Mouse (Mus musculus) heart, embryonic 12.5 days (tissue): ENCODE measurements at regions not wholly inside any gene's neighbourhood (a gene's known extent, or its start where the extent isn't known, plus 50 kb on each side); places are given as distances from the start of the nearest gene placed in this dataset.

Experiments
- ATAC-seq: fragments of 200-750 bp; cut with Nextera tagmentation; 2 replicates; pipeline ENCODE4 v1.8.0; 2017; ENCODE audit warnings: moderate TSS enrichment, moderate library complexity; ENCODE audit not compliant: insufficient number of reproducible peaks, low FRiP score
- H3K27ac ChIP-seq: fragments of 300-500 bp; sonication (generic); 2 replicates; pipeline ENCODE4 v1.5.1; 2016; ENCODE audit warnings: mild to moderate bottlenecking, moderate library complexity; ENCODE audit not compliant: poor library complexity, severe bottlenecking
- H3K27me3 ChIP-seq: fragments of 300-500 bp; sonication (generic); replicated peaks from 2 replicates; pipeline ENCODE4 v1.6.1; 2016; ENCODE audit warnings: mild to moderate bottlenecking, moderate library complexity
- H3K36me3 ChIP-seq: fragments of 300-500 bp; sonication (generic); 2 replicates; pipeline ENCODE4 v1.6.1; 2016; ENCODE audit warnings: mild to moderate bottlenecking, moderate library complexity
- H3K4me1 ChIP-seq: fragments of 300-500 bp; sonication (generic); replicated peaks from 2 replicates; pipeline ENCODE4 v1.6.1; 2016; ENCODE audit warnings: mild to moderate bottlenecking
- H3K4me2 ChIP-seq: fragments of 300-500 bp; sonication (generic); 2 replicates; pipeline ENCODE4 v1.6.1; 2016; ENCODE audit warnings: mild to moderate bottlenecking, moderate library complexity
- H3K4me3 ChIP-seq: fragments of 300-500 bp; sonication (generic); 2 replicates; pipeline ENCODE4 v1.5.1; 2016; ENCODE audit warnings: mild to moderate bottlenecking
- H3K9ac ChIP-seq: fragments of 300-500 bp; sonication (generic); 2 replicates; pipeline ENCODE4 v1.6.1; 2016; ENCODE audit warnings: mild to moderate bottlenecking, moderate library complexity
- H3K9me3 ChIP-seq: fragments of 300-500 bp; sonication (generic); replicated peaks from 2 replicates; pipeline ENCODE4 v1.6.1; 2016; ENCODE audit warnings: mild to moderate bottlenecking, moderate library complexity
- WGBS: fragments of 180-500 bp; shearing (Covaris S2); methylation state at CpG from one replicate; pipeline ENCODE4 v1.1.7; 2016; 5-methylcytosine and 5-hydroxymethylcytosine counted together

GRCm38 (mm10) chr5:83890619-83891185 is 526.5 kb downstream of the Epha5 start:
- no peak overlapping the region for H3K4me2 ChIP-seq
- no peak overlapping the region for H3K4me3 ChIP-seq
- no peak overlapping the region for H3K9ac ChIP-seq
- no peaks in the 10 kb centered on the region for H3K27me3 ChIP-seq
- no peaks in the 10 kb centered on the region; the same call in 1 of the 2 replicates for H3K9me3 ChIP-seq
- WGBS: 67% methylated on average over 2 of the region's 2 CpGs
- H3K27ac ChIP-seq: no peak overlapping the region
- ATAC-seq: no peak
- H3K36me3 ChIP-seq: no peaks in the 10 kb centered on the region
- no peaks in the 10 kb centered on the region for H3K4me1 ChIP-seq

- H3K36me3 ChIP-seq: no peaks in the 10 kb centered on the region
- no peak for ATAC-seq
- H3K27me3 ChIP-seq: no peaks in the 10 kb centered on the region
- no peaks in the 10 kb centered on the region for H3K9me3 ChIP-seq
- H3K9ac ChIP-seq: no peak overlapping the region
- no peak overlapping the region for H3K4me2 ChIP-seq
- no peaks in the 10 kb centered on the region for H3K4me1 ChIP-seq
- H3K4me3 ChIP-seq: no peak overlapping the region
- no peak overlapping the region for H3K27ac ChIP-seq
- 69% methylated on average over 1 of the region's 1 CpGs for WGBS
These were observed 517.1 kb upstream of the Tecrl start for GRCm38 (mm10) chr5:83872052-83872451.

GRCm38 (mm10) chr5:83868359-83868758 is 513.4 kb upstream of the Tecrl start:
- Histone ChIP-seq H3K9ac (no peak overlapping the region), H3K27ac (no peak overlapping the region), H3K4me2 (no peak overlapping the region), H3K27me3 (no peaks in the 10 kb centered on the region), H3K4me3 (no peak overlapping the region), H3K36me3 (no peaks in the 10 kb centered on the region), H3K4me1 (no peaks in the 10 kb centered on the region), H3K9me3 (no peaks in the 10 kb centered on the region)
- no peak for ATAC-seq
- 80% methylated on average over 4 of the region's 4 CpGs for WGBS

GRCm38 (mm10) chr5:83861674-83862073 is 506.7 kb upstream of the Tecrl start:
- Histone ChIP-seq H3K9ac (no peak overlapping the region), H3K36me3 (no peaks in the 10 kb centered on the region), H3K27ac (no peak overlapping the region), H3K4me3 (no peak overlapping the region), H3K4me1 (no peaks in the 10 kb centered on the region), H3K9me3 (no peaks in the 10 kb centered on the region), H3K4me2 (no peak overlapping the region), H3K27me3 (no peaks in the 10 kb centered on the region)
- no peak for ATAC-seq

- Histone ChIP-seq H3K27me3 (no peaks in the 10 kb centered on the region), H3K4me2 (no peak overlapping the region), H3K4me1 (no peaks in the 10 kb centered on the region), H3K9ac (no peak overlapping the region), H3K4me3 (no peak overlapping the region), H3K27ac (no peak overlapping the region), H3K9me3 (no peaks in the 10 kb centered on the region), H3K36me3 (no peaks in the 10 kb centered on the region)
- no peak for ATAC-seq
- 81% methylated on average over 4 of the region's 4 CpGs for WGBS
These were observed 497.0 kb upstream of the Tecrl start for GRCm38 (mm10) chr5:83852022-83852421.

DNA sequence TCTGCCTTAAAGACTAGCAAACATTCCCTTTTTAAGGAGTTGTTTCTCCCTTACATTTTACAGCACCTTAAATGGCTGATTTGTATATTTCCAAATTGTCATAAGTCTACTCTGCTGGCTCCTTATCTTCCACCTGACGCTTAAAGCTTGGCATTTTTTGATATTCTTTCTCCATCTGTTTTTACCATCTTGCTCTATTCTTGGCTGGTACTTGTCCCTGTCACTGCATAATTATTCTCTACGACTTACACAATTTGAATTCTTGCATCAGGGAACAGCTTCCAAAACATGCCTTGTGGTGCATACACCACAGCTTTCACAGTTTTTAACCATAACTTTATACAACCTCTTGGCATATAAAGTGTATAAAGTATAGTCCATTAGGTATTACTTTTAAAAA is 471.6 kb upstream of the Tecrl start:
- Histone ChIP-seq H3K27ac (no peak overlapping the region), H3K4me1 (no peaks in the 10 kb centered on the region), H3K4me3 (no peak overlapping the region), H3K27me3 (no peaks in the 10 kb centered on the region), H3K9me3 (no peaks in the 10 kb centered on the region), H3K36me3 (no peaks in the 10 kb centered on the region), H3K9ac (no peak overlapping the region), H3K4me2 (no peak overlapping the region)
- WGBS: 74% methylated on average over 2 of the region's 2 CpGs
- ATAC-seq: no peak

DNA sequence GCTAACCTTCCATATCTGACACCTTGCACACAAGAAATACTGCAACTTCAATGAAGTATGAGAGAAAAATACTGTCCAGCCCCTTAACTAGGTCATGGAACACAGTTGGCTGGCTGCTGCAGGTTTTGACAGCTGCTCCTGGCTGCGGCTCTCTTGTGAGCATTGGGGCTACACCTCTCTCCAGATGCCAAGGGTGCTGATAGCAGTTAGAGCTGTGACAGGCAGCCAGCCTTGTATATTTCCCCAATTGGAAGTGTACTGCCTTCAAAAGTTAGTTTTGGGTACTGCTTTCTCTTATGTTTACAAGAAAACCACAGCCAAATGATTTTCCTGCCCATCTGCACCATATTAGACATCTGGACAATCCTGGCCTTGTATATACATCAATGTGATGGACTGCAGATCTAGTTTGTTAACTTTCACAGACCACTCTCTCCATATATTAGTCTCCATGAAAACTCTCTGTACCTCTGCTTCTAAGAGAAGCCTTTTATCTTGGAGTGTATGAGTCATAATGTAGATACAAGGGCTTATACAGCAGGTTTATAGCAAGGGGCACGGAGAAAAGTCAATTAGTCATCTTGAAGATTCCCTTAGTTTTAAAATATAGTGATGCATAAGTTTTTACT is 470.0 kb upstream of the Tecrl start:
- Histone ChIP-seq H3K9ac (no peak overlapping the region), H3K4me1 (no peaks in the 10 kb centered on the region), H3K4me2 (no peak overlapping the region), H3K9me3 (no peaks in the 10 kb centered on the region), H3K27ac (no peak overlapping the region), H3K4me3 (no peak overlapping the region), H3K27me3 (no peaks in the 10 kb centered on the region), H3K36me3 (no peaks in the 10 kb centered on the region)
- no peak for ATAC-seq
- WGBS: 46% methylated on average over 2 of the region's 2 CpGs

DNA sequence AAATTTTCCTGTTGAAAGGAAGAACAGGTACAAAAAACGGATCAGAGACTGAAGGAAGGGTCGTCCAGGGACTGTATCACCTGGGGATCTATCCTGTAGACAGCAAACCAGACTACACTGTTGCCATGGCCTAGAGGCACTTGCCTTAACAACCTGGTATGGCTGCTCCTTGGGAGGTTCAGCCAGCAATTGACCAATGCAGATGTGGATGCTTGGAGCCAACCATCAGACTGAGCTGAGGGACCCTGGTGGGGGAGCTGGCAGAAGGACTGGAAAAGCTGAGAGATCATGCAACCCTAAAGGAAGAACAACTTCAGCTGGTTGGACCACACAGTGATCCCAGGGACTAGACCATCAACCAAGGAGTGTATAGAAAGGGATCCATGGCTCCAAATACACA is 456.3 kb upstream of the Tecrl start:
- no peak overlapping the region for H3K9ac ChIP-seq
- H3K4me2 ChIP-seq: no peak overlapping the region
- no peaks in the 10 kb centered on the region for H3K36me3 ChIP-seq
- H3K4me1 ChIP-seq: no peaks in the 10 kb centered on the region
- no peak overlapping the region for H3K27ac ChIP-seq
- H3K27me3 ChIP-seq: no peaks in the 10 kb centered on the region
- no peak overlapping the region for H3K4me3 ChIP-seq
- no peaks in the 10 kb centered on the region for H3K9me3 ChIP-seq
- 65% methylated on average over 2 of the region's 2 CpGs for WGBS
- ATAC-seq: no peak

DNA sequence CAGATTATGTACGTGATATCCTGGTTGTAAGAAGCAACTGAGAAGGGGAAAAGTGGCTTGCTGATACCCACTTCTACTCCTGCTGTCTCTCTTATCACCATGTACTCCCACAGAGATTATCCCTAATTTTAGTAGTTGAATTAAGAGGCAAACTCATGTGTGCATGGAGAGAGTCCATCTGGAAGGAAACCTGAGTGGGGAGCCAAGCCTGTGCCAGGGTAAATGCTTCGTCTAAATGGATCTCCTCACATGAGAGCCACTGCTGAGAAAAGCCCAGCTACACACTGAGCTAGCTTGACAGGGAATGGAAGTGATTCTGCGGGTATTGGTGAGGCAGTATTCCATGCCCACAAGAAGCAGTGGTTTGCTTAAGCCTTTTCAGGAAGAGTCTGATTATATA is 445.0 kb upstream of the Tecrl start:
- Histone ChIP-seq H3K9ac (no peak overlapping the region), H3K36me3 (no peaks in the 10 kb centered on the region), H3K4me2 (no peak overlapping the region), H3K4me3 (no peak overlapping the region), H3K27ac (no peak overlapping the region), H3K27me3 (no peaks in the 10 kb centered on the region), H3K4me1 (no peaks in the 10 kb centered on the region), H3K9me3 (0 out of 2 replicates have a peak, but pooled peaks cover 4% of the 10 kb centered on the region)
- ATAC-seq: no peak
- WGBS: 69% methylated on average over 3 of the region's 3 CpGs

GRCm38 (mm10) chr5:83780419-83780818 is 425.4 kb upstream of the Tecrl start:
- no peak overlapping the region for H3K27ac ChIP-seq
- no peak overlapping the region for H3K4me3 ChIP-seq
- no peaks in the 10 kb centered on the region for H3K27me3 ChIP-seq
- H3K9ac ChIP-seq: no peak overlapping the region
- WGBS: 59% methylated on average over 1 of the region's 1 CpGs
- no peaks in the 10 kb centered on the region for H3K4me1 ChIP-seq
- no peaks in the 10 kb centered on the region for H3K36me3 ChIP-seq
- H3K9me3 ChIP-seq: no peaks in the 10 kb centered on the region
- no peak for ATAC-seq
- no peak overlapping the region for H3K4me2 ChIP-seq

DNA sequence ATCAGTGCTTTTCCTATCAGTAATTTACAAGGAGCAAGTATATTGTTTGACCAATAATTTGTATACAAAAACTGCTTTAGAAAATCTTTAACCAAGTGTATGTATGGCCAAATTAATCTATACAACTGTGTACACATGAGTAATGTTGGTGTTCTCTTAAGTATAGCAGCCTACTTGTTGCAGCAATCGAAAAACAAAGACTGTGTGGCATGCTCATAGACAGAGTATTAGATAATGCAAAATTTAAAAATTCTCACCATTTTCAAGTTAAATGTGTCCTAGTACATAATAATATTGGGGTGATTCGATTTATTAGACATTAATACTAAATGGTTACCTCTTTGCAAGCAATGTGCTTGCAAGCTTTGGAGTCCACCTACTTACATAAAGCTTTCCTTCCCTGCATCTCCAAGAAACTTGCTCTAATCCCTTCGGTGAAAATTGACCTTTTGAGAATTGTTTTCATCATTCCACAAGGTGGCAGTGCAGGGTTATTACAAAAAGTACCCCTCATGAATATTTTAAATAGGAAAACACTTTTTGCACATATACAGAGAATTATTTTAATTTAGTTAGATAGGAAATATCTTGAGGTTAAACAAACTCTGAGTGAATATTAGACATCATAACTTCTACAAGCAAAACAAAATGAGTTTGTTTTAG is 423.4 kb upstream of the Tecrl start:
- Histone ChIP-seq H3K9me3 (no peaks in the 10 kb centered on the region), H3K4me2 (no peak overlapping the region), H3K27ac (no peak overlapping the region), H3K4me3 (no peak overlapping the region), H3K9ac (no peak overlapping the region), H3K4me1 (no peaks in the 10 kb centered on the region), H3K27me3 (no peaks in the 10 kb centered on the region), H3K36me3 (no peaks in the 10 kb centered on the region)
- ATAC-seq: no peak
- 25% methylated on average over 3 of the region's 3 CpGs for WGBS

DNA sequence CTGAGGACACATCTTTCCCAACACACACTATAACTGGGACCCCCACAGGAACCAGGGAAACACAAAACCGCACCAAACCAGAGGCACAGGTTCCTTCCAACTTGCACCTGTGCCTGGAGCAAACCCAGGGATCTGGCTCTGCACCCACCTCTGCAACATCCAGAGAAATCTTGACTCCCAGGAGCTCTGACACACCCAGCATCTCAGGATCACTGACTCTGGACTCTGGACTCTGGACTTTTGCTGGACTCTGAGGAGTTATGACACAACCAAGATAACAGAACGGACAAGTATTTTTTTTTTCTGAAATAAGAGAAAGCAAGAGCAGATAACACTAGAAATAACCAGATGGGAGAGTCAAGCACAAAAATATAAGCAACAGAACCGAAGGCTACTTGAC is 386.9 kb upstream of the Tecrl start:
- H3K36me3 ChIP-seq: no peaks in the 10 kb centered on the region
- no peak overlapping the region for H3K4me3 ChIP-seq
- WGBS: 64% methylated on average over 3 of the region's 3 CpGs
- no peak overlapping the region for H3K9ac ChIP-seq
- no peak overlapping the region for H3K4me2 ChIP-seq
- H3K27me3 ChIP-seq: no peaks in the 10 kb centered on the region
- no peak overlapping the region for H3K27ac ChIP-seq
- H3K9me3 ChIP-seq: no peaks in the 10 kb centered on the region
- no peak for ATAC-seq
- no peaks in the 10 kb centered on the region for H3K4me1 ChIP-seq
